ENCODE assay signal across 8 mouse cellular contexts in the genomic region with DNA sequence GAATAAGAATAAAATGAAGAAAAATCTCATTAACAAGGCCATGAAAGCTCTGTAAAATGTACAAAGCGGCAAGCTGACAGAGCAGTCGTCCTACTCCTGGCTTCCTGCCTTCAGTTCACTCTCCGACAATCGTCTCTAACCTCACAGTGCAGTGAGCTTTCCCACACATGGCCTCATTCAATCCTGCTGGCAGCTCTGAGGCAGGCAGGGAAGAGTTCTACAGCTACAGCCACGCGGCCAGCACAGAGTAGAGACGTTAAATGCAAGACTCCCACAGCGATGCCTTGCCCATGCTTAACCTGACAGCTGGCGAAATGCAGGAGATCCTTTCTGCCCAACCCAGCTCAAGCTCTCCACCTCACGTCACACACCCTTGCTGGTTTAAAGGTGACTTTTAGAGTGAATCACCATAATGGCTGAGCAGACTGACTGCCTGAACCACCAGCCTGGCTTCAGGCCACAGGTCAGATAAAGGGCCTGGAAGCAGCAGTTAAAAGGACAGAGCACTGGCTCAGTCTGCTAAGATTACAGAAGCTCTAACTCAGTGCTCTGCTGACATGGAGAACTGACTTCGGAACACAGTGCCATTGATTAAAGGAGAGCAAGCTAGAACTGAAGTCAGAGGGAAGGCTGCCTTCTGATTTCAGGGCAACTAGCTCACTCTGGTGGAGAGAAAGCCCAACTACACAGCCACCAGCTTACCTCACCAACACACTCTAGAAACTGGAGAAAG. TPM values are rescaled to one million over a fixed set of nuclear protein-coding genes. Genes with fewer than 3 reads are reported as not detected.
DNase-seq lines count a peak whose midpoint lies in the region; ATAC-seq and TF ChIP-seq lines count a peak whose summit lies in the region.

No protein-coding gene starts in this region.

- H3K36me3 ChIP-seq in forebrain, postnatal 0 days (ENCODE audit: insufficient read depth) = no peaks in the 10 kb centered on the region
- H3K36me3 ChIP-seq in hindbrain, embryonic 10.5 days = peaks cover 10% of the 10 kb centered on the region

- no peaks in the 10 kb centered on the region for H3K9me3 ChIP-seq in forebrain, postnatal 0 days (ENCODE audit: low read length)
- no peaks in the 10 kb centered on the region for H3K9me3 ChIP-seq in hindbrain, embryonic 10.5 days

- peak; percentile 92 for ATAC-seq in forebrain, postnatal 0 days
- ATAC-seq in inflammation-experienced regulatory T-cells, adult 6 months = no peak

- H3K4me3 ChIP-seq in forebrain, postnatal 0 days (ENCODE audit: low read depth, low read length) = no peak overlapping the region
- no peak overlapping the region for H3K4me3 ChIP-seq in hindbrain, embryonic 10.5 days

- 37% methylated on average over 11 of the region's 11 CpGs for WGBS in forebrain, postnatal 0 days
- 84% methylated on average over 11 of the region's 11 CpGs for WGBS in hindbrain, embryonic 10.5 days

- H3K27me3 ChIP-seq in forebrain, postnatal 0 days (ENCODE audit: insufficient read depth, low read length) = no peaks in the 10 kb centered on the region
- no peaks in the 10 kb centered on the region for H3K27me3 ChIP-seq in hindbrain, embryonic 10.5 days (ENCODE audit: insufficient read depth, poor library complexity, severe bottlenecking)

- H3K27ac ChIP-seq in forebrain, postnatal 0 days (ENCODE audit: low read depth, low read length) = no peak overlapping the region
- H3K27ac ChIP-seq in hindbrain, embryonic 10.5 days = peak overlapping the region; percentile 31; the same call in 1 of the 2 replicates

- H3K9ac ChIP-seq in forebrain, postnatal 0 days = no peak overlapping the region

- H3K4me2 ChIP-seq in forebrain, postnatal 0 days (ENCODE audit: low read depth) = no peak overlapping the region

- peak; percentile 93 for TF ChIP-seq CTCF in forebrain, postnatal 0 days (IDR thresholded peaks at IDR 0.05; ENCODE audit: low read depth)

- peak; percentile 81 for DNase-seq in NIH3T3 (ENCODE audit: low read depth)
- peak; percentile 18 for DNase-seq in cerebellum, adult 11 months
- peak; percentile 86 for DNase-seq in forebrain, postnatal 0 days
- peak; percentile 41 for DNase-seq in hindbrain, embryonic 10.5 days (ENCODE audit: low spot score)
- peak; percentile 58 for DNase-seq in layer of hippocampus, adult 9-10 months (ENCODE audit: low spot score)
- DNase-seq in lung, postnatal 10 days = peak; percentile 66
- DNase-seq in right cerebral cortex, postnatal 14 days = peak; percentile 46

- no peaks in the 10 kb centered on the region for H3K4me1 ChIP-seq in forebrain, postnatal 0 days (ENCODE audit: insufficient read depth)
- H3K4me1 ChIP-seq in hindbrain, embryonic 10.5 days (replicated peaks) = 0 out of 2 replicates have a peak, but pooled peaks cover 4% of the 10 kb centered on the region

RNA-seq across cellular contexts. Expression of a gene that starts 25.3 kb away (rescaled TPM):
- total RNA-seq in forebrain, postnatal 0 days (2014; rRNA removed) = 4.6 and 6.2 TPM in 2 replicates
- 5.2 and 5.9 TPM in 2 replicates for polyA plus RNA-seq in forebrain, postnatal 0 days (2015; fragmentation: Nextera tagmentation; extraction: Ambion mirVana)
- 19.1 and 21.2 TPM in 2 replicates for polyA plus RNA-seq in hindbrain, embryonic 10.5 days (2016; fragmentation: Nextera tagmentation; extraction: Ambion mirVana)
- 1 to 10 TPM; 6.7 to 8.2 (median 7.8) TPM for polyA plus RNA-seq in inflammation-experienced regulatory T-cells, adult 6 months (2017; shearing (Covaris generic))

RNA-seq across cellular contexts. Expression of a gene that starts 58.9 kb away (rescaled TPM):
- total RNA-seq in forebrain, postnatal 0 days (2014; rRNA removed) = 1.3 and 2.9 TPM in 2 replicates
- 1.1 and 1.8 TPM in 2 replicates for polyA plus RNA-seq in forebrain, postnatal 0 days (2015; fragmentation: Nextera tagmentation; extraction: Ambion mirVana)
- 2.4 and 3.1 TPM in 2 replicates for polyA plus RNA-seq in hindbrain, embryonic 10.5 days (2016; fragmentation: Nextera tagmentation; extraction: Ambion mirVana)
- polyA plus RNA-seq in inflammation-experienced regulatory T-cells, adult 6 months (2017; shearing (Covaris generic)) = under 1 TPM in 1 of 3 experiments, not detected in 2; 0.04 TPM

Comparison
In these comparisons a context has a peak if more than half of its experiments do, and no peak if none do; other contexts are left out.
1. DNase-seq: peak in every context shown above with its lines; median percentile 86 in forebrain, postnatal 0 days; 81 in NIH3T3; 66 in lung, postnatal 10 days; 58 in layer of hippocampus, adult 9-10 months; 46 in right cerebral cortex, postnatal 14 days; 41 in hindbrain, embryonic 10.5 days; 18 in cerebellum, adult 11 months.